Mouse (Mus musculus): ENCODE results near the gene Srr. TPM values are rescaled to one million over a fixed set of nuclear protein-coding genes. Genes with fewer than 3 reads are reported as not detected.

Srr gene
- polyA plus RNA-seq, 1 experiment from 2014 or later = 29.2 TPM

- no peak for ATAC-seq (replicated peaks; ENCODE audit: insufficient number of reproducible peaks, low FRiP score, low TSS enrichment, low read depth)
- Histone ChIP-seq H3K36me3 (replicated peaks; ENCODE audit: control insufficient read depth, insufficient read depth, low read depth, low read length) (no peaks in the 10 kb centered on the region), H3K27me3 (ENCODE audit: control insufficient read depth, insufficient read depth, low read length) (no peaks in the 10 kb centered on the region), H3K4me2 (ENCODE audit: low read depth, low read length) (no peak overlapping the region), H3K4me3 (ENCODE audit: low read depth, low read length) (no peak overlapping the region), H3K27ac (replicated peaks; ENCODE audit: low read depth, low read length) (no peak overlapping the region), H3K9me3 (replicated peaks; ENCODE audit: control insufficient read depth, low read length) (no peaks in the 10 kb centered on the region), H3K4me1 (ENCODE audit: control insufficient read depth, insufficient read depth, low read length) (0 out of 2 replicates have a peak, but pooled peaks cover under 1% of the 10 kb centered on the region), H3K9ac (replicated peaks; ENCODE audit: low read length) (no peak overlapping the region)
- 78% methylated on average over 14 of the region's 14 CpGs for WGBS
- no peak for DNase-seq (ENCODE audit: low spot score)
Measured at GRCm38 (mm10) chr11:74881979-74882378, 43.8 kb downstream of the Srr start.

DNA sequence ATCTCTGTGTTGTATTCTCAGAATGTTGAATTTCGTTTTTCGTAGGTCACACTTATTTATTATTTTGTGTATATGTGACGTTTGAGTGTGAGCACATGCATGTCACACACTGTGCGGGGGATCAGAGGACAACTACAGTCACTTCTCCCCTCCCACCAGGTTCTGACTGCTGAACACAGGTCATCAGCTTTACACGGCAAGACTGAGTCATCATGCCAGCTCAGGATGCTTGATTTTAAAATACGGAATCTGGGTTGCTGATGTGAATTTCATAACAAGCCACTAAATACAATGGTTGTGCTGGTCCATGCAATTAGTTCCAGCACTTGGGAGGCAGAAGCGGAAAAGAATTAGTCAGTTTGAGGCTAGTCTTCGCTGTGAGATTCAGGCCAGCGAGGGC is 44.7 kb downstream of the Srr start:
- DNase-seq (ENCODE audit: low spot score) = no peak
- H3K9ac ChIP-seq (replicated peaks; ENCODE audit: low read length) = no peak overlapping the region
- WGBS = 91% methylated on average over 9 of the region's 9 CpGs
- H3K27me3 ChIP-seq (ENCODE audit: control insufficient read depth, insufficient read depth, low read length) = no peaks in the 10 kb centered on the region
- no peak overlapping the region for H3K27ac ChIP-seq (replicated peaks; ENCODE audit: low read depth, low read length)
- no peaks in the 10 kb centered on the region for H3K9me3 ChIP-seq (replicated peaks; ENCODE audit: control insufficient read depth, low read length)
- no peaks in the 10 kb centered on the region for H3K36me3 ChIP-seq (replicated peaks; ENCODE audit: control insufficient read depth, insufficient read depth, low read depth, low read length)
- no peak overlapping the region for H3K4me3 ChIP-seq (ENCODE audit: low read depth, low read length)
- no peak overlapping the region for H3K4me2 ChIP-seq (ENCODE audit: low read depth, low read length)
- ATAC-seq (replicated peaks; ENCODE audit: insufficient number of reproducible peaks, low FRiP score, low TSS enrichment, low read depth) = no peak
- H3K4me1 ChIP-seq (ENCODE audit: control insufficient read depth, insufficient read depth, low read length) = 0 out of 2 replicates have a peak, but pooled peaks cover 3% of the 10 kb centered on the region

DNA sequence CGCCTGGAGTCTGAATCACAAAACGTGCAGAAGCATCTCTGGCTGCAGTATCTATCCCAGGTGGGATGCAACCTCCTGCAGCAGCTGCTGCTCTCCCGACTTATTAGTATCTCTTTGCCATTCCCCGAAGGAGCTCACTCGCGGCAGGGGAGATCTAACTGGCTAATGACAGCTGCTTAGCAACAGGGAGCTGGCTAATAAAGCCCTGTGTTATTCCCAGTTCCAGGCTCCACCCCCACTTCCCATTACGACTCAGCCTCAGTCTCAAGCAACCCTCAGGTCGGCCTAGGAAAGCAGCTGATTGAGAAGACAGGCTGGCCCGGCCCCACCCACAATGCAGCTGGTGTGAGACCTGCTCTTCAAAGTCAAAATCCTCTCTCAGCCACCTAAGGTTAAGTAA is 48.9 kb downstream of the Srr start:
- Histone ChIP-seq H3K36me3 (replicated peaks; ENCODE audit: control insufficient read depth, insufficient read depth, low read depth, low read length) (no peaks in the 10 kb centered on the region), H3K4me2 (ENCODE audit: low read depth, low read length) (no peak overlapping the region), H3K4me1 (ENCODE audit: control insufficient read depth, insufficient read depth, low read length) (0 out of 2 replicates have a peak, but pooled peaks cover 3% of the 10 kb centered on the region), H3K27me3 (ENCODE audit: control insufficient read depth, insufficient read depth, low read length) (no peaks in the 10 kb centered on the region), H3K9ac (replicated peaks; ENCODE audit: low read length) (no peak overlapping the region; the same call in 1 of the 2 replicates), H3K27ac (replicated peaks; ENCODE audit: low read depth, low read length) (0 out of 2 replicates have a peak overlapping the region, but pooled peaks have one; percentile 8), H3K9me3 (replicated peaks; ENCODE audit: control insufficient read depth, low read length) (no peaks in the 10 kb centered on the region), H3K4me3 (ENCODE audit: low read depth, low read length) (no peak overlapping the region)
- ATAC-seq (replicated peaks; ENCODE audit: insufficient number of reproducible peaks, low FRiP score, low TSS enrichment, low read depth) (peak; percentile 84), DNase-seq (ENCODE audit: low spot score) (peak; percentile 73)
- WGBS = under 1% methylated on average over 9 of the region's 9 CpGs

DNA sequence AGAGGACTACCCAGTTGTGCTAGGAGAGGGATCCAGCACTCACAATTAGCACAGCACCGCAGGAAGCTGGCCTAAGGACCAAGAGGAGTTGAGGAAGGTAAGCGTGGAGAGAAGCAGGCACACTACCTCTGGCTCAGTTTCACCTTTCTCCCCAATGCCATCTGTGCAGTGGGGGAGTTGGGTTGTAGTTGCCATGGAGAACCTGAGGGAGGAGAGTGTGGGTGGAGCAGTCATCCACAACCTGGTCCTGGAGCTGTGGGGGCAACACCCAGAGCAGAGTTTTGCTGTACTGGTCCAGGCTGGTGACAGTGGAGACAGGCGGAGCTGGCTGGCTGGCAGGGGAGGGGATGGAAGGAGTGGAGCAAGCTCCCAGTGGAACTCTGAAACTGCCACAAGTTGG is 51.1 kb downstream of the Srr start:
- no peak overlapping the region for H3K27ac ChIP-seq (replicated peaks; ENCODE audit: low read depth, low read length)
- no peak overlapping the region for H3K9ac ChIP-seq (replicated peaks; ENCODE audit: low read length)
- H3K4me3 ChIP-seq (ENCODE audit: low read depth, low read length) = no peak overlapping the region
- H3K9me3 ChIP-seq (replicated peaks; ENCODE audit: control insufficient read depth, low read length) = no peaks in the 10 kb centered on the region
- no peaks in the 10 kb centered on the region for H3K27me3 ChIP-seq (ENCODE audit: control insufficient read depth, insufficient read depth, low read length)
- ATAC-seq (replicated peaks; ENCODE audit: insufficient number of reproducible peaks, low FRiP score, low TSS enrichment, low read depth) (no peak), DNase-seq (ENCODE audit: low spot score) (no peak)
- 0 out of 2 replicates have a peak, but pooled peaks cover 3% of the 10 kb centered on the region for H3K4me1 ChIP-seq (ENCODE audit: control insufficient read depth, insufficient read depth, low read length)
- no peaks in the 10 kb centered on the region for H3K36me3 ChIP-seq (replicated peaks; ENCODE audit: control insufficient read depth, insufficient read depth, low read depth, low read length)
- no peak overlapping the region for H3K4me2 ChIP-seq (ENCODE audit: low read depth, low read length)
- 60% methylated on average over 3 of the region's 3 CpGs for WGBS

DNA sequence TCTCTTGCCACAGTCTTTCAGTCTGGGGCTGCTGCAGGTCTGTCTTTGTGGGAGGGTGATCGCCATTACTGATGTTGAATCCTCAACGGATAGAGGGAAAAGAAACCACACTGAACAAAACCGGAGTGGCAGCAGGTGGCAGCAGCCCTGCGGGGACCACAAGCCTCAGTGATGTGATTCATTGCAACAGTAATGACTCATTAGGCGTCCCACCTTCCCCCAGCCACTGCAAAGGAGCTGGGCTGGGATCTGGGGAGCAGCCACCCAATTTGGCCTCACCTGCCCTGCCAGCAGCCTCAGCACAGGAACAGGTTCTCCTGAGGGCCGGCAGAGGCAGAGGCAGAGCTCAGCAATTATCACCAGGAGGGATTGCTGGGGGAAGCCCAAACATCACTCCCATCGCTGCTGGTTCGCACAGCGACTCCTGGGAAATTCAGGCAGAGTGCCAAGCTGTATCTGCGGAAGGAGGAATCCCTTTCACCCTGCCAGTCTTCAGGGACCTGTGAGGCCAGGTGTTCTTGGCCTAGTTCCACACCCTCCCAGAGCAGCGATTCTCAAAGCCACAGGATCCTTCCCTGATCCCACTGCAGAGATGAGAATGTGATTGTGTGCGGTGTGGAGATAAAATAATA is 54.6 kb downstream of the Srr start:
- Histone ChIP-seq H3K4me2 (ENCODE audit: low read depth, low read length) (no peak overlapping the region), H3K4me1 (ENCODE audit: control insufficient read depth, insufficient read depth, low read length) (no peaks in the 10 kb centered on the region), H3K9ac (replicated peaks; ENCODE audit: low read length) (no peak overlapping the region), H3K36me3 (replicated peaks; ENCODE audit: control insufficient read depth, insufficient read depth, low read depth, low read length) (no peaks in the 10 kb centered on the region), H3K27me3 (ENCODE audit: control insufficient read depth, insufficient read depth, low read length) (no peaks in the 10 kb centered on the region), H3K9me3 (replicated peaks; ENCODE audit: control insufficient read depth, low read length) (no peaks in the 10 kb centered on the region), H3K4me3 (ENCODE audit: low read depth, low read length) (no peak overlapping the region), H3K27ac (replicated peaks; ENCODE audit: low read depth, low read length) (no peak overlapping the region)
- DNase-seq (ENCODE audit: low spot score) (no peak), ATAC-seq (replicated peaks; ENCODE audit: insufficient number of reproducible peaks, low FRiP score, low TSS enrichment, low read depth) (no peak)
- WGBS = 37% methylated on average over 12 of the region's 12 CpGs

GRCm38 (mm10) chr11:74870544-74870943 is 55.2 kb downstream of the Srr start:
- Histone ChIP-seq H3K9ac (replicated peaks; ENCODE audit: low read length) (no peak overlapping the region), H3K27ac (replicated peaks; ENCODE audit: low read depth, low read length) (no peak overlapping the region), H3K9me3 (replicated peaks; ENCODE audit: control insufficient read depth, low read length) (no peaks in the 10 kb centered on the region), H3K4me3 (ENCODE audit: low read depth, low read length) (no peak overlapping the region), H3K4me1 (ENCODE audit: control insufficient read depth, insufficient read depth, low read length) (no peaks in the 10 kb centered on the region), H3K27me3 (ENCODE audit: control insufficient read depth, insufficient read depth, low read length) (no peaks in the 10 kb centered on the region), H3K36me3 (replicated peaks; ENCODE audit: control insufficient read depth, insufficient read depth, low read depth, low read length) (no peaks in the 10 kb centered on the region), H3K4me2 (ENCODE audit: low read depth, low read length) (no peak overlapping the region)
- ATAC-seq (replicated peaks; ENCODE audit: insufficient number of reproducible peaks, low FRiP score, low TSS enrichment, low read depth) (no peak), DNase-seq (ENCODE audit: low spot score) (no peak)
- 81% methylated on average over 4 of the region's 4 CpGs for WGBS

GRCm38 (mm10) chr11:74869603-74870002 is 56.1 kb downstream of the Srr start:
- WGBS = 86% methylated on average over 6 of the region's 6 CpGs
- Histone ChIP-seq H3K9me3 (replicated peaks; ENCODE audit: control insufficient read depth, low read length) (no peaks in the 10 kb centered on the region), H3K9ac (replicated peaks; ENCODE audit: low read length) (no peak overlapping the region), H3K4me1 (ENCODE audit: control insufficient read depth, insufficient read depth, low read length) (no peaks in the 10 kb centered on the region), H3K4me3 (ENCODE audit: low read depth, low read length) (no peak overlapping the region), H3K27me3 (ENCODE audit: control insufficient read depth, insufficient read depth, low read length) (no peaks in the 10 kb centered on the region), H3K27ac (replicated peaks; ENCODE audit: low read depth, low read length) (no peak overlapping the region), H3K36me3 (replicated peaks; ENCODE audit: control insufficient read depth, insufficient read depth, low read depth, low read length) (no peaks in the 10 kb centered on the region), H3K4me2 (ENCODE audit: low read depth, low read length) (no peak overlapping the region)
- ATAC-seq (replicated peaks; ENCODE audit: insufficient number of reproducible peaks, low FRiP score, low TSS enrichment, low read depth) (no peak), DNase-seq (ENCODE audit: low spot score) (no peak)

- H3K27ac ChIP-seq (replicated peaks; ENCODE audit: low read depth, low read length) = no peak overlapping the region
- no peak overlapping the region for H3K4me2 ChIP-seq (ENCODE audit: low read depth, low read length)
- no peaks in the 10 kb centered on the region for H3K36me3 ChIP-seq (replicated peaks; ENCODE audit: control insufficient read depth, insufficient read depth, low read depth, low read length)
- H3K4me3 ChIP-seq (ENCODE audit: low read depth, low read length) = no peak overlapping the region
- WGBS = 88% methylated on average over 13 of the region's 13 CpGs
- no peak overlapping the region for H3K9ac ChIP-seq (replicated peaks; ENCODE audit: low read length)
- no peaks in the 10 kb centered on the region for H3K4me1 ChIP-seq (ENCODE audit: control insufficient read depth, insufficient read depth, low read length)
- no peaks in the 10 kb centered on the region for H3K9me3 ChIP-seq (replicated peaks; ENCODE audit: control insufficient read depth, low read length)
- no peak for DNase-seq (ENCODE audit: low spot score)
- ATAC-seq (replicated peaks; ENCODE audit: insufficient number of reproducible peaks, low FRiP score, low TSS enrichment, low read depth) = no peak
- no peaks in the 10 kb centered on the region for H3K27me3 ChIP-seq (ENCODE audit: control insufficient read depth, insufficient read depth, low read length)
Measured at GRCm38 (mm10) chr11:74868046-74868760, 57.5 kb downstream of the Srr start.

All from embryonic facial prominence, embryonic 11.5 days (tissue).